Mouse (Mus musculus) right cerebral cortex, postnatal 14 days (tissue): Measurements from ENCODE around the gene Cenps.
"Not testable (repeated sequence)": the region's sequence is repeated elsewhere in the genome, so short reads cannot be mapped to it uniquely, and the experiment has no call there.

ENCODE experiments used
- DNase-seq: peaks from one replicate; pipeline ENCODE4 v3.0.0; 2022

Gene Cenps

DNA sequence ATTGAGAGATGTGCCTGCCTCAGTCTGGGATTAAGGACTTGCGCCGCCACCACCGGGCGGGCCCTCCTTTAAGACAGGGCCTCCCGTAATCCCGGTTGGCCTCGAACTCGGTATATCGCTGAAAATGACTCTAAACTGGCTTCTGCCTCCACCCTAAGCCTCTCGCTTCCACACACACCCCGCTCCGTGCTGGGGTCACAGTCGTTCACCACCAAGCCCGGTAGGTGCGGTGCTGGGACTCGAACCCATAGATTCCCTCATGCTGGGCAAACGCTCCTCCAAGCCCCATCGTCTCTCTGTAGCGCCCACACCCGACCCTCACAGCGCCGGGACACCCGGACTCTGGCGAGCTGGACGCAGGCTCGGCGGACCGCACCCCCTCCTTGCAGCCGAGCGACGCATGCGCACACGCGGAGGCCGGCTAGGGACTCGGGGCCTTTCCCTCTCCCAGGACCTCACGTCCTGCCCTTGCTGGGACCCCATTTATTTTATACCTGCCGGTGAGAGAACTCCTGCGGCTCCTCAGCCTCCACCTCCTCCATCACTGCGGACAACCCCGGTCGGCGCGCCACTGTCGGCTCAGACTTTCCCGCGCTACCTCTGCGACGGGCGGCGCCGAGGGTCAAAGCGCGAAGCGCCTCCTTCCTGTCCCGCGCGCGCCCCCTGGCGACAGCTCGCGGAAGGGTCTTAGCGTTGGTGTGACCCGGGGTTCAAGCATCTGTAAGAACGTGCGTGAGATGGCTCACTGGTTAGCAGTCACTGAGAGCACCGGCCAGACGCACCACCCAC, at the start of gene Cenps:
Gene Cenps (minus strand): TSS at position 648 of the 789 bp plus-strand sequence.
- peak; percentile 94 for DNase-seq

DNA sequence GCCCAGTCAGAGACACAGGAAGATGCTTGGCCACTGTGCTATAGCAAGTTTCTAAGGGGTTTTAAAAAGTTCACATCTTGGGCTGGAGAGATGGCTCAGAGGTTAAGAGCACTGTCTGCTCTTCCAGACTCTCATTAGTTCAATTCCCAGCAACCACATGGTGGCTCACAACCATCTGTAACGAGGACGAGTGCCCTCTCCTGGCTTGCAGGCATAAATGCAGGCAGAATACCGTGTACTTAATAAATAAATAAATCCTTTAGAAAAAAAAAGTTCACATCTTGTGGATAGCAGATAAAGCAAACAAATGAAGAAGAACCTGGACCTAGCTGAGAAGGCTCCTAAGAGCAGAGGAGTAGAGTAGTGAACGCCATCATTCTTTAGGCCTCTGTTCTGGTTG, 45.3 kb upstream of the Cenps start:
- no peak for DNase-seq

DNA sequence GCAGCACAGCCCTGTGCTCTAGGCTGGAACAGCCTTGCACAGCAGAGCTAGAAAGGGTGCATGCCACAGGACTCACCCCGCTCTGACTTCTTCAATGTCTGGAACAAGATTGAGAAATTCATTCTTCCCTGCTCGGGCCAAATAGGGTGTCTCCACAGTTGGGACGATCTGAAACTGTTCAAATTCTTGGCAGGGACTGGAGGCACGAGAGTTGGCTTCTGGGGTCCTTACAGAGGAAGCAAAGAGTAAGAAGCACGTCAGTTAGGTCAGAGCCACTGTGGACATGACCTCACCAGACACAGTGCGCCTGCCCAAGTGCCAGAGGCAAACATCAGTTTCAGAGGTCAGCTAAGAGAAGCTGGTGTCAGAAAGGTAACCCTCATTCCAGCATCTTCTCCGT, 44.8 kb upstream of the Cenps start:
- no peak for DNase-seq

DNA sequence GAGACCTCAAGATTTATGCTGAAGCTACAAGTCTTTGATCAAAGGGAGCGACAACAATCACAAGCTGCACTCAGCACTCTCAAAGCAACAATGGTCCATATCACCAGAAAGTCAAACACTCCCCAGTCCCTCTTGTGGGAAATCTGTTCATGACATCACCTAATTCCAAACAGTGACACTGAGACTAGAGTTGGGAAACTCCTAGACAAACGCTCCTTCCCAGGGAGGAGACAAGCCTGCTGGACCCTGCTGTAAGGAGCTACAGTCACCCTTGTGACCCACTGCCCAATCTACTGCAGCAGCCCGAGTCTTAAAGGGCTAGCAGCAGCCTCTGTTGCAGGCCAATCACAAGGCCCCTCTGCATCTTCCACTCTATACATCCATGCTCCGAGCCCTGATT, 42.1 kb upstream of the Cenps start:
- no peak for DNase-seq

DNA sequence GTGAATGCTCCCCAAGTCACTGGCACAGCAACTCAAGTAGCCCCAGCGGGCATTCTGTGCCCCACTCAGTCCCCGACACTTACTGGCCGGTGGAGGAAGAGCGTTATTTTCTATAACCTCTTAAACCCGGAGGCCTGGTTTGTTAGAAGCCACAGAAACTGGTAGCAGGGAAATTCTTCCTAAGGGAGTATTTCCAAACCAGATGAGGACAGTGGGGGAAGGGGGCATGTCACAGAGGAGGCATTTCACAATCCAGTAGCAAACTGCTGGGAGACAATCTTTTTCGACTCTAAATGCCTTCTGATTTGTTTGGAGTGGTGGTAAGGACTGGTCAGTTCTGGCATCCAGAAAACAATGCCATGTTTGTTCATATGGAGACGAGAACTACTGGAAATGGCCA, 41.7 kb upstream of the Cenps start:
- no peak for DNase-seq

DNA sequence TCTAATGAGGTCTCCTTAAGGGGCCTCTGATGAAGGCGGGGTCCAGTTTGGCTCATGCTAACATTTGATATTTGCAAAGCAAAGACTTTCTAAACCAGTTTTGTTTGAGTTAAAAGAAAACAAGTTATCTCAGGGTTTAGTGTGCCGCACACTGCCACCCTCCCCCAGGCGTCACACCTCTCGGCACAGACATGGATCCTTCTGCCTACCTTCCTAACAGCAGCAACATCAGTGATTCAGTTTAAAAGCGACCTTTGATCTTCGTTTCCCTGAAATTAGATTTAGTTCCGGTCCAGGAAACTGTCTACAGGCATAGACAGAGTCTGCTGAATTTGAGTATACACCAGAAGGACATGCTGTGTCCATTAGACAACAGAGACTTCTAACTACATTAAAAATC, 40.9 kb upstream of the Cenps start:
- DNase-seq = no peak

DNA sequence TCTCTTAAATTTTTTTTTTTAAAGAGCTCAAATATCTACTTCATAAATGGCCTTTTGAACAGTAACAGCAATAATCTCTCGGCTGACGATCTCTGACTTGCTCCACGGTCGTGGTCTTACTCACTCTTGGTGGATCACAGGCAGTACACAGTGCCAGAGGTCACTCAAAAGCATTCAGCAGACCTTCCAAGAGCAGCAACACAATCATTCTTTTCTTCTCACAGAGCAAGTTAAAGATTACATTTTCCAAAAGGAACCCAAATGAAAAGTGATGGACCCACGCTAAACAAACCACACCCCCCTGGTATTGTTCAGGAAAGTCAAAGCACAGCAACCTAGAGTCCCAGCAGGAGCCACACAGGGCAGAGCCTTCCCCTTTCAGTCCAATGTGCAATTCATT, 39.6 kb upstream of the Cenps start:
- no peak for DNase-seq

DNA sequence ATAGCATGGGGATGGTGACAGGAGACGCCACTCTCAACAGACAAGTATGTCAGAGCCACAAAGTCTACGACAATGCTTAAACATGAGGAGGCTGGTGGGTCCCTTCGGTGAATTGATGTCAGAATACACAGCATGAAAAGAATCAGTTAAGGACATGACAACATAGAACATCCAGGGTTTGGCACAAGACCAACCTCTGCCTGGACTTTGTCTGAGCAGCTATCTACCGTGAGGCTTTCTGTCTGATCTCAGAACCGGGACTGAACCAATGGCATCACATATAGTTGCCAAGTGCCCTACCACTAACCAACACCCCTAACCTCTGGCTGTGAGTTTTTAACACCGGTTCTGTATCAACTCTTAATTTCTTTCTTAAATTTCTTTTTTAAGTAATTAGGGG, 39.2 kb upstream of the Cenps start:
- DNase-seq = no peak

DNA sequence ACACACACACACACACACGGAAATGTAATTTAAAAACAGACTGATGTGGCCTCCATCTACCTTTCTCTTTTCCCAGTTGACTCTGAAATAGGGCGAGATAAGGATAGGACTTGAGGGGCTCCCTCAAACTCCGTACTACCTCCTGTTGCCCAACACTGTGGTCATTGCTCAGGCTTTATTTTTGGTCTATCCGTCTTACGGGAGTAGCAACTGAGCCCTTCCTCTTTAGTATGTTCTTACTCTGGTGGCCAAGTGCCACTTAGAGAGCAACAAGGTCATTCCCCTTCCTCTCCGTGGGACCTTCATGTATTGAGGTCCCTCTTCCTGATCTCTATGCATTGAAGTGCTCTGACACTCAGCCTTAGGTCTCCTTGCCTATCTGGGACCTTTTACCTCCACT, 36.2 kb upstream of the Cenps start:
- DNase-seq = no peak

DNA sequence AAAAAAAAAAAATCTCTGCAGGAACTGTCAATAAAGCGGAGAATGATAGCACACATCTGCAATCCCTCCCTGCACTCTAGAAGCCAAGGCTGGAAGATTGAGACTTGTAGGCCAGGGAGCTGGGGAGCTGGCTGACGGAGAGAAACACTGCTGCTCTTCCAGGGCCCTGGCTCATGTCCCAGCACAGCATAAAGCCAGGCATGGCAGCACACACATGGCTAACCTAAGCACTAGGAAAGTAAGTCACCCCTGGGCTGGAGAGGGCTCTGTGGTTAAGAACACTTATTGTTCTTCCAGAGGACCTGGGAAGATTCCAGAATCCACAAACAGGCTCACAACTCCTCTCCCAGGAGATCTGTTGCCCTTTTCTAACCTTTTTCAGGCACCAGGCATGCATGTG, 35.2 kb upstream of the Cenps start:
- DNase-seq = no peak

DNA sequence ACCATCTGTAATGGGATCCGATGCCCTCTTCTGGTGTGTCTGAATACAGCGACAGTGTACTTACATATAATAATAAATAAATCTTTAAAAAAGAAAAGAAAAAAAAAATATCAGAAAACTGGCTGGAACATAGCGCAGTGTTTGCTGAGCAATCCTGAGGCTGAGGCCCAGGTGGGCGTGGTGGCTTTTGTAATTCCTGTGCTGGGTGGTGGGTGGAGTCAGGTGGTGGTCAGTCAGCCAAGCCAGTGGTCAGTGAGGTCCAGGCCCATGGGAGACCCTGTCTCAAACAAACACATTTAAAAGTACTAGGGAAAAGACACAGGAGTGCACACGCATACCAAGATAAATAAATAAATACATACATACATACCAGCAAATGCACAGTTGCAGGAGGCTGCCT, 34.7 kb upstream of the Cenps start:
- no peak for DNase-seq

DNA sequence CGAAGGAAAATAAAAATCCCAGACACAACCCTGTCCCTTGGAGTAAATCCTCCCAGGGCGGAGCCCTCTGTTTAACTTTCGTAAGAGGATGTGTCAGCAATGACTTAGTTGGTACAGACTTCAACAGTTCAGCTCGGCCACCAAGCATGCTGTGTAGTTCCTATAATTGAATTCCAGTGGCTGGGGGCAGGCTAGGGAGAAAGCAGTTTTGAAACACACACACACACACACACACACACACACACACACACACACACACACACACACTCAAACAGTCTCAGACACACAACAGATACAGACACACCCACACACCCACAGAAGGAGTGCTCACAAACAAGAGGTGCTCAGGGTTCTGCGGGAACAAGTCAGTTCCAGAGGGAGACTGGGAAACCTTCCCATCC, 34.2 kb upstream of the Cenps start:
- no peak for DNase-seq

DNA sequence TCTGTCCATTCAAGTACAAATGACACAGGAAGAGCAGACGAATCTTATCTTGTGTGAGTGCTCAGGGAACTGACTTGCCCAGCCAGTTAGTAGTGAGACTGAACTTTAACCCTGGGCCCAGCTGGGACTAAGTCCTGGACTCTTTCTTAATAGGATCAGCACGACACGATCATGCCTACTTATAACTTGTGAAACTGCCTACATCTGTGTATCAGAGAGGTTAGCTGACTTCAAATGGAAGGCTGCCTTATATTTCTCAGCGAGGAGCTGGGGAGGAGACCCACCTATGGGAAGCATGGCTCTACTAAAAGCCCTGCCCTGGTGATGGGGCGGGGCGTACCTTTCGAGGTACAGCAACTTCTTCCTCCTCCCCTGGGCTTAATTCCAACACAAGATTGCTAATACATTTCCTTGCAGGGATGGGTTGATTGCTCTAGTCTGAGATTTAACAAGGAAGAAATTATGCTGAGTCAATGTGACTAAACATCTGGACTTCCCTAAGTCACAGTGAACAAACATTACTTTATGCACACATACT, 33.0 kb upstream of the Cenps start:
- DNase-seq = no peak

DNA sequence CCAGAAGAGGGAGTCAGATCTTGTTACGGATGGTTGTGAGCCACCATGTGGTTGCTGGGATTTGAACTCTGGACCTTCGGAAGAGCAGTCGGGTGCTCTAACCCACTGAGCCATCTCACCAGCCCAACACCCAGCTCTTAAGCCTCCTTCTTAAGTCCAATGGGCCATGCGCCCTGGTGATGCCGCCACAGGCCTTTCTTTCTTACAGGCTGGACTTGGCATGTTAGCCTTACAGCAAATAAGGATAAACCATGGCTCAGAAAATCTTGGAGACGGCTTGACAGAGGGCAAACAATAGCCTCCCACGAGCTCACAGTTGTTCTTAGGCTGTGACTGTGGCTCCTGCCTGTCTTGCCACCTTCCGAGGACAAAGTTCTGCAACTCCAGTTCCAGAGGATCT, 32.5 kb upstream of the Cenps start:
- not testable (repeated sequence) for DNase-seq

DNA sequence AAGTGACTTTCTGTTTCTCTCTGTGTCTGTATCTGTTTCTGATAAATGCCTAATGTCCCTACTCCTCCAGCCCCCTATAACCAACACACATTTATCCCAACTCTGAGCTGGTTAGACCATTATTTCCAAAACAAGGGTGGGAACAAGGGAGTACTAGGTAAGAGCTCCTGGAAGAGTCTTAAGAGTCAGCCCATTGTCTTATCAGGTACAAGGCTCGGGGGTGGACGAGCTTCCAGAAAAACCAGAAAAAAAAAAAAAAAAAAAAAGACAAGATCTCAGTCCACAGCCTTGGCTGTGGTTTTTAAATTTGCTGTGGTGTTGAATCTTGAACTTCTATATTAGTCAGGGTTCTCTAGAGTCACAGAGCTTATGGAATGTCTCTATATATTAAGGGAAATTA, 30.6 kb upstream of the Cenps start:
- DNase-seq = no peak

DNA sequence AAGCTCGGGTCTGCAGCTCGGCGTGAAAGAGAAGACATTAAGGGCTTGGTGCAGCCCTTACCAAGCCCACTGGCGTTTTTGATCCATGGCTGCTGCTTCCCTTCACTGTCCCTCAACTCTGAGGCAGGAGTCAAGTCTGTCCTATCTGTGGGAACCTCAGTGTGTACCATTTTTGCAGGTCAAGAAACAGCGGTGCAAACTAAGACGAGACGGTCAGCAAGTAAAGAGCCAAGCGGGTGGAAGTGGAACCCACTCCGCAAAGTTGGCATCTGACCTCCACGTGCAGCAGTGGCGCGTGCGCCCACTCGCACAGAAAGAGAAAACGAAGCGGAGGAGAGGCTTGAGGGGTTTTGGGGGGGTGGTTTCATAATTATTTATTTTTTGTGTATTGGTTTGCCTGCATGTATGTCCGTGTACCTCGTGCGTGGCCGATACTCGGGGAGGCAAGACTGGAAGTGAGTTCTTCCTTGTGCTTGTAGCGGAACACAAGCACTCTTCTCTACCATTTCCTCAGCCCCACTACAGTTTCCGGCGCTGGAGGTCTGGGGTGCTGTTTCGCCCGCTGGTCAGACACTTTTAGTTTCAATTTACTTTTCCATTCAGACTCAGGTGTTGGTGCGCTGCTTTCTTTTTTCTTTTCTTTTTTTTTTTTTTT, 29.7 kb upstream of the Cenps start:
- no peak for DNase-seq

DNA sequence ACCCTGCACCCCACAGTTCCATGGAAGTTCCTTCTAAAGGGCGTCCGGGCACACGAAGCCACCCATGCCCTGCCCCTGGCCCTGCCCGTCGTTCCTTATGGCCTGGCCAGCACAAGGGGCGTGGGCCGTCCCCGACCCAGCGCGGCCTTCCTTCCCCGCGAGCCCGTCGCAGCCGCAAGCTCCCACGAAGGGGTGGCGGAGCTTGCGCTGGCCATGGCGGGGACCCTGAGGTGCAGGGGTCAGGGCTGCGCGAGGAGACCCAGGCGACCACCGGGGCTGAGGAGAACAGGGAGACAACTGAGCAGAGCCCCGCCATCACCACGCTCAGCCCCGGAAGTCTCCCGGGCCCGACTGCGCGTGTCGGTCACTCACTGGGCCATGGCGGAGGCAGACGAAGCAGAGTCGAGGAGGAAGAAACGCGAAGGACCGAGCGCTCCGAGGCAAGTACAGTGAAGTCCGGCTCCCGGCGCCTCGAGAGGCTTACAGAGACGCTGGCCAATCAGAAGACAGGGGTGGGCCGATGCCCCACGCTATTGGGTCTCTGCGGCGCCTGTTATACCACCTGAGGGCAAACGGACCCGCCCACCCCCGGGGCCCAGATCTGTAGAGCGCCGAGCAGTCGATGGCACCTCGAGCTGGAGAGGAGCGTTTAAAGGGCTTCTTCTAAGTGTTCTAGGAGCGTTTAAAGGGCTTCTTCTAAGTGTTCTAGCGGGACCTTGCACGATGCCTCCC, 29.0 kb upstream of the Cenps start, which contains the start of gene Pgd:
Gene Pgd (minus strand): TSS at position 557 of the 732 bp plus-strand sequence.
- DNase-seq = peak; percentile 97

DNA sequence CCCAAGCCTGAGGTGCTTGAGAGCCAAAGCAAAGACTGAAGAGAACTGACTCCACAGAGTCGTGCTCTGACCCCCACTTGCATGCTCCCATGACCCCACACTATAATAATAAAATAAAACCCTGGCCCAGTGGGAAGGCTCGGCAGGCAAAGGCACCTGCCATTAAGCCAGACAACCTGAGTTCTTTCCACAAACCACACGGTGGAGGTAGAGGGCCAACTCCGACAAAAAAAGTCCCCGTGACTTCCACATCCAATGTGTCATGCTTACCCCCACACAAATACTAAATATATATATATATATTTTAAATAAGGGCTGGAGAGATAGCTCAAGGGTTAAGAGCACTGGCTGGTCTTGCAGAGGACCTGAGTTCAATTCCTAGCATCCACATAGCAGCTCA, 26.7 kb upstream of the Cenps start:
- no peak for DNase-seq

DNA sequence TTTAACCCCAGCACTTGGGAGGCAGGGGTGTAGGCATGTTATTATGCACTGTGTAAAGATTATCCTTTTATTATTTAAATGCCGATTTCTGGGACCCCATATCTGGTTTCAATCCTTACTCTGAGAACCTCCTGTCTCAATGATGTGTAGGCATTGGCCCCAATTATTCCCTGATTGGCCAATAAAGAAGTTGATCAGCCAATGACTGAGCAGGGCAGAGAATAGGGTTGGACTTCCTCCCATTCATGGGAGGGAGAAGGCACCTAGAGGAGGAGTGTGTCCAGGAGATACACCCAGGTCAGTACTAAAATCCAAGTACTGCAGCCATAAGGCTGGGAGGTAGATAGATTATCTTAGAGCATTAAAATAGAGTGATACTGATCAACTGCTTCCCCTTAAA, 25.8 kb upstream of the Cenps start:
- DNase-seq = no peak

DNA sequence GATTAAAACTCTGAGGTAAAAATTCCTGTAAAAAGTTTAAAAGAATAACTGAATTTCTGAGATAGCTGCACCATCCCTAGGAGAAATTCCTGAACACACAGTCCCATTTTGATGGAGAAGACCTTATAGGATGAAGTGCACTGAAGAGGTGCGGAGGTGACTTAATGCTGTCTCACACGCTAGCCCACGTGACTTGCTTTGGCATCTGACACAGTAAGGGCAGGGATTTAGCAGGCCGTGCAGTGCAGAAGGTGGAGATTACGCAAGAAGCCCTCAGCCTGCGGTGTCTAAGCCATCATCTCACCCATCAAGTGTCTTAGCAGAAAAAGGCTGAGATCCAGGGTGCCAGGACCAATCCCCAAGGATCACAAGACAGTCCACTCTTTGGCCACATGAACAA, 23.7 kb upstream of the Cenps start:
- DNase-seq = no peak

DNA sequence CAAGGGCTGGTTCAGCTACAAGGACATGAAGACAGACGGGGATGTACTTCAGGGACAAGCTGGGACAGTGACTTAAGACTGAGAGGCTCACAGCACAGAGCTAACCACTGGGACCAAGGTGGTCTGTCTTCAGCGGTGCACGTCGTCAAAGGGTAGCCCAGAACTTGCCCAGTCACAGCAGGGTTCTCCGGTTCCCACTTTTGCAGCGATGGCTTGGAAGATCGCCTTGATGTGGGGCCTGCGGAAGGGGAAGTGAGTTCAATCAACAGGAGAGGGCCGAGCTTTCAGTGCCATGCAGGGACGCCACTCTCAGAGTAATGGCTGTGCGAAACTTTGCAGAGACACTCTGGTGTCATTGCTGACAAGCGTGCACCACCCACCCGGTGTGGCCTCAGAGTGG, 22.5 kb upstream of the Cenps start:
- no peak for DNase-seq

DNA sequence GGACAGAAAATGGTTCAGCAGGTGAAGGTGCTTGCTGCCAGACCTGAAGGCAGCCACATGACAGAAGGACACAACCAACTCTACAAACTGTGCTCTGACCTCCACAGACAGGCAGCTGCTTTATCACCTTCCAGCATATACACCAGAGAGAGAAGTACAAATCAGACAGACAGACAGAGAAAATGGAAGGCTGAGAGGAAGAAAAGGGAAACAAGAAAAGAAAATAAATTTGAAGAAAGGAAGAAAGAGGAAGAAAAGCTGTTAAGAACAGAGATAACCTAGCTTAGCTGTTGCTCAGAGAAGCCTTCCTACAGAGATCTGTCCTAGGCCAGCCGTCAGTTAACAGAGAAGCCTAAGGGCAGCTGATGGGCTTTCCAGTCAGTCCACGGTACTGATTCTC, 21.8 kb upstream of the Cenps start:
- DNase-seq = no peak

DNA sequence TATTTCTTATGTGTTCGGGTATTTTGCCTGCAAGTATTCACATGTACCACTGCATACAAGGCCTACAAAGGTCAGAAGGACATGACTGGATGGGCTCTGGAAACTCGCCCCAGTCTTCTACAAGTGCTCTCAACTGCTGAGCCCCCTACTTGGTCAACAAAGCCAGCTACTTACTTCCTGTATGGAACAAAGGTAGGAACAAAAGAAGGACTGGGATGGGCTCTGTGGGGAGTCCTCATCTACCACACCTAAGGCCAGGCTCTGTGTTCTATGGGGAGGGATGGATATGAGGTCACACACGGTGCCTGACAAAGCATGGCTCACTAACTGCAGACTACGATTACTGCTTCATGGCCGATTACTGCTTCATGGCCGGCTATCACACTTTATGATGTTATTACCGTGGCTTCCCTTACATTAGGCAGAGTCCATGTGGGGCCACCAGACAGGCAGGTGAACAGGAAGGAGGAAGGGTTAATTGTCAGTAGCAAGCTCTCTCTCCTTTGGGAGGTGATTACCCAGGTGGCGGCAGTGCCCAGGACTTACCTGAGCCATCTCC, 20.1 kb upstream of the Cenps start:
- DNase-seq = no peak
